Mouse (Mus musculus) heart, adult 2 months (tissue): ENCODE results near the gene Ctf2. TPM values are rescaled to one million over a fixed set of nuclear protein-coding genes. Genes with fewer than 3 reads are reported as not detected.
"Not testable (repeated sequence)": the region's sequence is repeated elsewhere in the genome, so short reads cannot be mapped to it uniquely, and the experiment has no call there.

Experiments
- DNase-seq, 2 experiments: peaks; one replicate each; pipeline ENCODE4 v3.0.0; 2021
- H3K27ac ChIP-seq: fragments of 200-600 bp; 2 replicates; pipeline ENCODE4 v1.8.1; 2022
- H3K27me3 ChIP-seq: fragments of 200-500 bp; 2 replicates; pipeline ENCODE4 v1.6.1; 2012; ENCODE audit warnings: mild to moderate bottlenecking, low read length, inconsistent platforms, mixed read lengths; ENCODE audit not compliant: control insufficient read depth, insufficient read depth
- H3K36me3 ChIP-seq: fragments of 200-500 bp; 2 replicates; pipeline ENCODE4 v1.6.1; 2012; ENCODE audit warnings: low read length, inconsistent platforms; ENCODE audit not compliant: control insufficient read depth, insufficient read depth
- H3K4me1 ChIP-seq: fragments of 200-500 bp; 2 replicates; pipeline ENCODE4 v1.6.1; 2011; ENCODE audit warnings: low read length; ENCODE audit not compliant: control insufficient read depth, insufficient read depth
- H3K4me3 ChIP-seq: fragments of 200-600 bp; 2 replicates; pipeline ENCODE4 v1.8.1; 2022
- H3K79me2 ChIP-seq: fragments of 200-500 bp; replicated peaks from 2 replicates; pipeline ENCODE4 v1.6.1; 2012; ENCODE audit warnings: mild to moderate bottlenecking, inconsistent platforms, low read length, moderate library complexity, mixed read lengths; ENCODE audit not compliant: control insufficient read depth, insufficient read depth
- H3K9ac ChIP-seq: fragments of 200-500 bp; 2 replicates; pipeline ENCODE4 v1.6.1; 2012; ENCODE audit warnings: low read depth, mild to moderate bottlenecking, control low read depth, inconsistent platforms, low read length, mixed read lengths
- CTCF ChIP-seq: fragments of 200-600 bp; IDR thresholded peaks from 2 replicates; pipeline ENCODE4 v1.8.1; 2022; ENCODE audit warnings: antibody characterized with exemption, mild to moderate bottlenecking, moderate library complexity
- EP300 ChIP-seq: fragments of 200-500 bp; IDR thresholded peaks from 2 replicates; pipeline ENCODE4 v1.6.1; 2011; ENCODE audit warnings: low read depth, low read length, control low read depth; ENCODE audit not compliant: insufficient read depth
- POLR2A ChIP-seq: fragments of 200-500 bp; IDR thresholded peaks from 2 replicates; pipeline ENCODE4 v1.6.1; 2011; ENCODE audit warnings: mild to moderate bottlenecking, low read depth, low read length, control low read depth; ENCODE audit not compliant: insufficient read depth
- WGBS: fragments of 180-500 bp; shearing (Covaris S2); methylation state at CpG from one replicate; pipeline ENCODE4 v1.1.7; 2018; 5-methylcytosine and 5-hydroxymethylcytosine counted together
- intact Hi-C: fragments of 180-260 bp; cut with DNase I; formaldehyde crosslinking; loops from one replicate; pipeline ENCODE4 v1.15.1; 2025
- polyA plus RNA-seq: library from polyadenylated mRNA; depleted of rRNA; stranded (reverse); fragments of >200 nt; gene quantifications from 2 replicates; pipeline ENCODE4 v1.2.3, GENCODE M21; 2012
- total RNA-seq, 2 experiments: library from RNA; stranded (reverse); gene quantifications; 2 replicates each; pipeline ENCODE4 v1.2.3; 2021

Gene Ctf2
- total and polyA plus RNA-seq, 3 experiments = not detected

- peaks cover 4% of the 10 kb centered on the region for H3K36me3 ChIP-seq
- no peak for DNase-seq
- H3K27me3 ChIP-seq = no peaks in the 10 kb centered on the region
- no peaks in the 10 kb centered on the region for H3K79me2 ChIP-seq
- 77% methylated on average over 6 of the region's 6 CpGs for WGBS
- H3K9ac ChIP-seq = no peak overlapping the region
- no peak overlapping the region for H3K4me3 ChIP-seq
- TF ChIP-seq CTCF (no peak), EP300 (no peak), POLR2A (no peak)
- no peak overlapping the region for H3K27ac ChIP-seq
- intact Hi-C loops = no loop called here
- H3K4me1 ChIP-seq = peaks cover 1% of the 10 kb centered on the region
Observed at GRCm38 (mm10) chr7:127698986-127699385, 33.0 kb downstream of the Ctf2 start.

- 86% methylated on average over 7 of the region's 7 CpGs for WGBS
- not testable (repeated sequence) for H3K79me2 ChIP-seq, H3K4me1 ChIP-seq, H3K9ac ChIP-seq, H3K27me3 ChIP-seq, H3K27ac ChIP-seq, H3K4me3 ChIP-seq, DNase-seq, H3K36me3 ChIP-seq
- intact Hi-C loops = loop anchor here (2.0 kb wide), 1 partner anchor 13 kb away; no protein-coding TSS in a partner anchor
Observed at GRCm38 (mm10) chr7:127693730-127694129, 38.2 kb downstream of the Ctf2 start.

- Histone ChIP-seq H3K9ac (no peak overlapping the region), H3K4me1 (peaks cover 1% of the 10 kb centered on the region; the same call in 1 of the 2 replicates), H3K79me2 (no peaks in the 10 kb centered on the region), H3K4me3 (no peak overlapping the region), H3K27me3 (no peaks in the 10 kb centered on the region), H3K27ac (no peak overlapping the region), H3K36me3 (no peaks in the 10 kb centered on the region)
- TF ChIP-seq CTCF = no peak
- TF ChIP-seq EP300 = no peak
- TF ChIP-seq POLR2A = no peak
- WGBS = 92% methylated on average over 8 of the region's 8 CpGs
- DNase-seq = no peak
- intact Hi-C loops = loop anchor here (2.0 kb wide), 1 partner anchor 14 kb away; no protein-coding TSS in a partner anchor
Observed at GRCm38 (mm10) chr7:127693290-127693689, 38.7 kb downstream of the Ctf2 start.

- no peaks in the 10 kb centered on the region for H3K27me3 ChIP-seq
- peak overlapping the region; percentile 65 for H3K4me3 ChIP-seq
- DNase-seq = peak; percentile 86 to 88
- H3K4me1 ChIP-seq = peaks cover 1% of the 10 kb centered on the region; the same call in 1 of the 2 replicates
- intact Hi-C loops = no loop called here
- WGBS = 12% methylated on average over 15 of the region's 15 CpGs
- H3K36me3 ChIP-seq = no peaks in the 10 kb centered on the region
- H3K9ac ChIP-seq = peak overlapping the region; percentile 43
- TF ChIP-seq EP300 (no peak), POLR2A (peak; percentile 48; the same call in 1 of the 2 replicates), CTCF (no peak)
- no peaks in the 10 kb centered on the region for H3K79me2 ChIP-seq
- H3K27ac ChIP-seq = peak overlapping the region; percentile 88
Observed at GRCm38 (mm10) chr7:127691221-127691989, 40.6 kb downstream of the Ctf2 start.

DNA sequence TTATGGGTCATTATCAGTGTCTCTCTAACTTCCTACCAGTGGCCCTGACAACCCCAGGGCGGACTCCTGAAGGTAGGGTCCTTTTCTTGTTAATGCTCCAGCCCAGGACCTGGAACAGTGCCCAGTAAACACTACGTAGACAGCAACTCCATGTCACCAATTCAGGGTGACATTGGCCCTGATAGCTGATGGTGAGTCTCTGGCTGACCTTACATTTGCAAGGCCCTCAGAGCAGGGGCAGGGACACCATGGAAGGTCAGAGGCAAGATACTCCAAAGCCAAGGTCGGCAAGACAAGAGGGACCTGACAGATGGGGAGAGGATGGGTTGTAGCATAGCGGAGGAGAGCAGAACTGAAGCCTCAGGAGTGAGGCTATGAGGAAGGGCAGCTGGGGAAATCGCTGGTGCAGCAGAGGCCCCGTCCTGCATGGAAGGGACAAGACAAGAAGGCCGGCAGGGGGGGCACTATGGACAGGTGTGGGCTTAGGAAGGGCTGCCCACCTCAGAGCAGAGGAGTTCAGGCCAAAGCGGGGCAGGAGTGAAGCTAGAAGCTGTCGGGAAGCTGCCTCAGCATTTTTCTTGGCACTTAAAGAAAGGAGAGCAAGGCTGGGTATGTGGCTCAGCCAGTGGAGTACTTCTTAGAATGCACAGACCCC is 42.2 kb downstream of the Ctf2 start:
- H3K4me3 ChIP-seq = no peak overlapping the region
- H3K9ac ChIP-seq = no peak overlapping the region
- no peaks in the 10 kb centered on the region for H3K79me2 ChIP-seq
- H3K27ac ChIP-seq = no peak overlapping the region
- H3K4me1 ChIP-seq = peaks cover 3% of the 10 kb centered on the region; the same call in 1 of the 2 replicates
- no peaks in the 10 kb centered on the region for H3K27me3 ChIP-seq
- TF ChIP-seq EP300 (no peak), POLR2A (no peak), CTCF (no peak)
- no peak for DNase-seq
- 76% methylated on average over 9 of the region's 9 CpGs for WGBS
- no peaks in the 10 kb centered on the region for H3K36me3 ChIP-seq
- intact Hi-C loops = no loop called here

DNA sequence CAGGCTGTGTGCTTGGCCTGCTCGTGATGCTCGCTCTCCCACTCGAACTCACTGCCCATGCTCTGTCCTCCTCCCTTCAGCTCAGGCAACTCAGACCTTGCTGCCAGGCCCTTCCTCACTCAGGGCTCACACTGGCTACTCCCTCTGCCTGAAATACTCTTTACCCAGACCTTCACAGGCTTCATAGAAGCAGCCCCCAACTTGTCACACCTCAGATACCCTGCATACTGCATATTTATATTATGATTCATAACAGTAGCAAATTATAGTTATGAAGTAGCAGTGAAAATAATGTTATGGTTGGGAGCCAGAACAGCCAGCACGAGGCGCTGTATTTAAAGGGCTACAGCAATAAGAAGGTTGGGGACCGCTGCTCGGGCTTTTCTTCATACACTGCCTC is 43.0 kb downstream of the Ctf2 start:
- H3K27me3 ChIP-seq = no peaks in the 10 kb centered on the region
- H3K4me1 ChIP-seq = peaks cover 3% of the 10 kb centered on the region; the same call in 1 of the 2 replicates
- H3K4me3 ChIP-seq = no peak overlapping the region
- no peak for TF ChIP-seq CTCF
- no peak for TF ChIP-seq POLR2A
- TF ChIP-seq EP300 = no peak
- no peaks in the 10 kb centered on the region for H3K79me2 ChIP-seq
- WGBS = 71% methylated on average over 7 of the region's 7 CpGs
- H3K9ac ChIP-seq = no peak overlapping the region
- H3K27ac ChIP-seq = no peak overlapping the region
- no peak for DNase-seq
- intact Hi-C loops = no loop called here
- H3K36me3 ChIP-seq = no peaks in the 10 kb centered on the region
